Mouse (Mus musculus) cerebellum, adult 2 months (tissue): ENCODE data around the gene Ccm2l.

Experiments used
- CTCF ChIP-seq: fragments of 200-500 bp; IDR thresholded peaks from 2 replicates; pipeline ENCODE4 v1.5.1; 2011; ENCODE audit warnings: low read depth, mild to moderate bottlenecking, control low read depth, low read length, moderate library complexity, borderline replicate concordance; ENCODE audit not compliant: insufficient read depth
- POLR2A ChIP-seq: fragments of 200-500 bp; IDR thresholded peaks from 2 replicates; pipeline ENCODE4 v1.6.1; 2011; ENCODE audit warnings: low read length, control low read depth, borderline replicate concordance; ENCODE audit not compliant: insufficient read depth

GRCm38 (mm10) chr2:153075961-153076360 is 10.2 kb downstream of the Ccm2l start:
- TF ChIP-seq CTCF (no peak), POLR2A (no peak)
